Mouse (Mus musculus): ENCODE measurements around the gene Gucy1b2. TPM values are rescaled to one million over a fixed set of nuclear protein-coding genes. Genes with fewer than 3 reads are reported as not detected.
A peak's percentile ranks its signal among the peaks of the same experiment; 100 is the strongest.

Gene Gucy1b2
- polyA plus RNA-seq, 1 experiment from 2014 or later: 4.5 TPM

- ATAC-seq: no peak
- Histone ChIP-seq H3K9ac (ENCODE audit: low read length) (no peak overlapping the region), H3K4me1 (ENCODE audit: control insufficient read depth, insufficient read depth, low read length) (peaks cover 14% of the 10 kb centered on the region), H3K4me3 (ENCODE audit: low read depth, low read length) (no peak overlapping the region), H3K4me2 (ENCODE audit: low read length) (peak overlapping the region; percentile 18; the same call in 1 of the 2 replicates), H3K27ac (ENCODE audit: low read depth, low read length) (no peak overlapping the region), H3K36me3 (ENCODE audit: control insufficient read depth, insufficient read depth, low read length) (peaks cover 20% of the 10 kb centered on the region; the same call in 1 of the 2 replicates), H3K9me3 (replicated peaks; ENCODE audit: control insufficient read depth, low read length) (no peaks in the 10 kb centered on the region), H3K27me3 (replicated peaks; ENCODE audit: control insufficient read depth, insufficient read depth, low read length) (no peaks in the 10 kb centered on the region)
- DNase-seq (ENCODE audit: low spot score): no peak
- WGBS: 28% methylated on average over 11 of the region's 11 CpGs
Observed at GRCm38 (mm10) chr14:62346570-62346969, 109.5 kb downstream of the Gucy1b2 start.

Other genes starting within 250 kb of the Gucy1b2 start
- gene Rnaseh2b, start 163.7 kb downstream of the Gucy1b2 start, polyA plus RNA-seq (2014; fragmentation: Nextera tagmentation; extraction: Ambion mirVana): 79.6 and 82.6 TPM in 2 replicates
- 24.3 and 28.2 TPM in 2 replicates for gene Dleu7, start 163.2 kb downstream of the Gucy1b2 start, polyA plus RNA-seq (2014; fragmentation: Nextera tagmentation; extraction: Ambion mirVana)
- gene Fam124a, start 99.4 kb upstream of the Gucy1b2 start, polyA plus RNA-seq (2014; fragmentation: Nextera tagmentation; extraction: Ambion mirVana): 13.8 and 18.8 TPM in 2 replicates
- not detected in 2 replicates for gene Gm4131, start 110.6 kb upstream of the Gucy1b2 start, polyA plus RNA-seq (2014; fragmentation: Nextera tagmentation; extraction: Ambion mirVana)
- gene Serpine3, start 207.4 kb upstream of the Gucy1b2 start, polyA plus RNA-seq (2014; fragmentation: Nextera tagmentation; extraction: Ambion mirVana): not detected in 2 replicates